Mouse (Mus musculus) thymus, adult 2 months (tissue): Measurements from ENCODE around the gene Cyb5b. TPM values are rescaled to one million over a fixed set of nuclear protein-coding genes. Genes with fewer than 3 reads are reported as not detected.

ENCODE experiments used
- DNase-seq: peaks from one replicate; pipeline ENCODE4 v3.0.0; 2021
- H3K27ac ChIP-seq: fragments of 200-500 bp; 2 replicates; pipeline ENCODE4 v1.5.1; 2012; ENCODE audit warnings: low read length, control low read depth; ENCODE audit not compliant: control insufficient read depth, insufficient read depth
- H3K27me3 ChIP-seq: fragments of 200-500 bp; 2 replicates; pipeline ENCODE4 v1.6.1; 2012; ENCODE audit warnings: mild to moderate bottlenecking, low read length, moderate library complexity, mixed read lengths; ENCODE audit not compliant: control insufficient read depth, insufficient read depth
- H3K36me3 ChIP-seq: fragments of 200-500 bp; 2 replicates; pipeline ENCODE4 v1.6.1; 2012; ENCODE audit warnings: mild to moderate bottlenecking, low read length, moderate library complexity; ENCODE audit not compliant: control insufficient read depth, insufficient read depth
- H3K4me1 ChIP-seq: fragments of 200-500 bp; replicated peaks from 2 replicates; pipeline ENCODE4 v1.6.1; 2012; ENCODE audit warnings: low read length; ENCODE audit not compliant: control insufficient read depth, insufficient read depth
- H3K4me3 ChIP-seq: fragments of 200-500 bp; 2 replicates; pipeline ENCODE4 v1.5.1; 2012; ENCODE audit warnings: mild to moderate bottlenecking, low read length, control low read depth, moderate library complexity; ENCODE audit not compliant: control insufficient read depth, insufficient read depth
- CTCF ChIP-seq: fragments of 200-500 bp; IDR thresholded peaks from 2 replicates; pipeline ENCODE4 v1.5.1; 2012; ENCODE audit warnings: mild to moderate bottlenecking, control low read depth, low read length, moderate library complexity, borderline replicate concordance; ENCODE audit not compliant: control insufficient read depth, poor library complexity, insufficient read depth; ENCODE audit errors: extremely low read depth
- POLR2A ChIP-seq: fragments of 200-500 bp; IDR thresholded peaks from 2 replicates; pipeline ENCODE4 v1.6.1; 2012; ENCODE audit warnings: mild to moderate bottlenecking, low read length, control low read depth, moderate library complexity; ENCODE audit not compliant: control insufficient read depth, poor library complexity, insufficient read depth; ENCODE audit errors: extremely low read depth
- WGBS: fragments of 180-500 bp; shearing (Covaris S2); methylation state at CpG from one replicate; pipeline ENCODE4 v1.1.7; 2018; 5-methylcytosine and 5-hydroxymethylcytosine counted together
- polyA plus RNA-seq: library from polyadenylated mRNA; depleted of rRNA; stranded (reverse); fragments of >200 nt; gene quantifications from 2 replicates; pipeline ENCODE4 v1.2.3, GENCODE M21; 2012; rRNA removed

Cyb5b gene
- polyA plus RNA-seq, 1 experiment = 62.1 TPM

DNA sequence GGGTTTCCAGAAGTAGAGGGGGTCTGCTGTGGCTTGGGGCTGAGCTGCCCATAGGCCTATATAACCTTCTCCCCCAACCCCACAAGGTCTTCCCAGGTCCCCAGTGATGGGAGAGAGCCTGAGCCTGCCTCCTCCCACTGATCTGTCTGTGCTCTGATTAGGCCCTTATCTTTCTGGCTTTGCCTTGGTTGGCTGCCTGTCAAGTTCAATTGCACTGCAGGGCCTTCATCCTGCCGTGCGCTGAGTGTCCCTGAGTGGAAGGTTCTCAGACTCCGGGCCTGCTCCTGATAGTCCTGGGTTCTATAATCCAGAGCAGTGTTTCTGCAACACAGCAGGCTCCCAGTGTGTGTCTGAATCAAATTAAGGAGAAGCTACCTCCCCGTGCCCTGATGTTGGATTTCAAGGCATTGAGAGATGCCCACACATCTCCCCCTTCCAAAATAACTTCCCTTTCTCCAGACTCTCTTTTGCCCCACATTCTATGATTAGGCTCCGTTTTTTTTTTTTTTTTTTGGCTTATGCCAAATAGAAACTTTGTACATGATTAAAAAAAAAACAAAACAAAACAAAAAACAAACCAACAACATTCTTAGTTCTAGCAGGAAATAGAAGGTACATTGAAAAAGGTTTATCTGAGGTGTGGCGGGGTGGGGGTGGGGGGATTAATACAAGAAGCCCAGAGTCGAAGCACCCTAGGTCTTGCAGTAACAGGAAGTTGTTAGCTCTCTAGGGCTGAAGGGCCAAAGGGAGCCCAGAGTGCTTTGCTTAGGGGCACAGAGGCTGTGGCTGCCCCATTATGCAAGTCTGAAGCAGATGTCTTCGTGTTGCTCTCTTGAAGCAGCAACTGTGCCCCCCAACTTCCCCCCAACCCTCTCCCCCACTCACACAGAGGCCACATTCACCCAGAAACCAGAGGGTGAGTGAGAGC is 71.7 kb downstream of the Cyb5b start:
- H3K36me3 ChIP-seq = no peaks in the 10 kb centered on the region
- H3K4me1 ChIP-seq = no peaks in the 10 kb centered on the region
- H3K4me3 ChIP-seq = no peak overlapping the region
- no peak for DNase-seq
- no peak overlapping the region for H3K27ac ChIP-seq
- no peak for TF ChIP-seq CTCF
- TF ChIP-seq POLR2A = no peak
- H3K27me3 ChIP-seq = no peaks in the 10 kb centered on the region
- 55% methylated on average over 8 of the region's 8 CpGs for WGBS

DNA sequence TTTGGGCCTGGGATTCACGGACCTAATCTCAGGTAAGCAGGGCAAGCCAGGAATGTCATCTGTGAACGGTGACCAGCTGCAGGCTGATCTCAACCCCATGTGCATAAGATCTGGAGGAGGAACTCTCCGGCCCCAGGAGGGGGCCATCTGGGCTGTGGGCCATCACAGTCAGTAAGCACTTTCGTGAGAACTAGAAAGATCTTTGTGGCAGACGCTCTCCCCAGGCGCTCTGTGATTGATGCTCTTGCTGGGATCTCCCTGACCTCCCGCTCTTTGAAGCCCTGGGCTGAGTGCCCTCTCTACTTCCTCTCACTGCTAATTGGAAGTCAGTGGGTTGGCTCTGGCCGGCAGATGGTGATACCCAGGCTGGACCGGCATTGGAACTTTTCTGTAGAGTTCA is 75.7 kb downstream of the Cyb5b start:
- no peaks in the 10 kb centered on the region for H3K36me3 ChIP-seq
- TF ChIP-seq CTCF (no peak), POLR2A (no peak)
- H3K27ac ChIP-seq = no peak overlapping the region
- DNase-seq = no peak
- H3K4me1 ChIP-seq = no peaks in the 10 kb centered on the region
- H3K27me3 ChIP-seq = no peaks in the 10 kb centered on the region
- H3K4me3 ChIP-seq = no peak overlapping the region
- WGBS = 78% methylated on average over 9 of the region's 9 CpGs

GRCm38 (mm10) chr8:107227011-107227626 is 76.7 kb downstream of the Cyb5b start:
- Histone ChIP-seq H3K4me1 (no peaks in the 10 kb centered on the region), H3K36me3 (no peaks in the 10 kb centered on the region), H3K27ac (no peak overlapping the region), H3K4me3 (no peak overlapping the region), H3K27me3 (no peaks in the 10 kb centered on the region)
- TF ChIP-seq CTCF (no peak), POLR2A (no peak)
- DNase-seq = no peak
- WGBS = 91% methylated on average over 11 of the region's 11 CpGs

- Histone ChIP-seq H3K4me1 (no peaks in the 10 kb centered on the region), H3K36me3 (no peaks in the 10 kb centered on the region), H3K27me3 (no peaks in the 10 kb centered on the region), H3K27ac (no peak overlapping the region), H3K4me3 (no peak overlapping the region)
- WGBS = 98% methylated on average over 3 of the region's 3 CpGs
- TF ChIP-seq CTCF (no peak), POLR2A (no peak)
- DNase-seq = no peak
These were observed 82.8 kb downstream of the Cyb5b start for GRCm38 (mm10) chr8:107233251-107233650.

DNA sequence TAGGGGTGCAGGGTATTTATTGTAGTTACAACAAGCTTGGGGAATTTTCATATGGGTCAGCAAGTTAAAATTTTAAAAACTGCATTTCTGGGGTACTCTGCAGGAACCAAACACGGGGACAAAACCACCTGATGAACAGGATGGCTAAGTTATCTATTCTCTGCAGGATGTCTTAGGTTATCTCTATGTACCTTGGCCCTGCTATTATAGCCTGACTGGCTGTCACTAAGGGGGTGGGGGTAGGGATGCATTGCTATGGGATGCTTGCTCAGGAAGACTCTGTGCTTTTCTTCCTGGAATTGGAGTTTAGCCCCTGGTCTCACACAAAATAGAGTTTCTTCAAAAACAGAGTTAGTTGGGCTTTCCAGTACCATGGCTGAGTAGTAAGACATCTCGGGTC is 83.3 kb downstream of the Cyb5b start:
- Histone ChIP-seq H3K36me3 (no peaks in the 10 kb centered on the region), H3K4me3 (no peak overlapping the region), H3K4me1 (no peaks in the 10 kb centered on the region), H3K27ac (no peak overlapping the region), H3K27me3 (no peaks in the 10 kb centered on the region)
- DNase-seq = no peak
- TF ChIP-seq CTCF = no peak
- TF ChIP-seq POLR2A = no peak
- 91% methylated on average over 2 of the region's 2 CpGs for WGBS

Other genes starting within 250 kb of the Cyb5b start
- 4.5 and 4.6 TPM in 2 replicates for gene Sntb2, start 214.9 kb upstream of the Cyb5b start, polyA plus RNA-seq
- gene Vps4a, start 119.4 kb upstream of the Cyb5b start, polyA plus RNA-seq = 31.2 and 31.6 TPM in 2 replicates
- gene Pdf, start 102.0 kb upstream of the Cyb5b start, polyA plus RNA-seq = 32.2 and 41.4 TPM in 2 replicates
- 59.7 and 68.6 TPM in 2 replicates for gene Cog8, start 94.0 kb upstream of the Cyb5b start, polyA plus RNA-seq
- 34.1 and 38.4 TPM in 2 replicates for gene Nip7, start 93.8 kb upstream of the Cyb5b start, polyA plus RNA-seq
- gene Tmed6, start 85.0 kb upstream of the Cyb5b start, polyA plus RNA-seq = 0.20 TPM in 2 replicates
- 30.9 and 31.5 TPM in 2 replicates for gene Terf2, start 54.1 kb upstream of the Cyb5b start, polyA plus RNA-seq
- 36.0 and 40.3 TPM in 2 replicates for gene Nfat5, start 142.8 kb downstream of the Cyb5b start, polyA plus RNA-seq